Mouse (Mus musculus) megakaryocyte, embryonic 14.5 days (primary cell): ENCODE results near the gene Tkfc.

ENCODE experiments used
- FLI1 ChIP-seq: IDR thresholded peaks from 2 replicates; pipeline ENCODE4 v1.6.1; 2012; ENCODE audit warnings: low read length, inconsistent platforms, mixed read lengths
- GATA1 ChIP-seq: IDR thresholded peaks from 3 replicates; pipeline ENCODE4 v1.6.1; 2012; ENCODE audit warnings: mixed read lengths, low read length, inconsistent platforms, borderline replicate concordance

GRCm38 (mm10) chr19:10557430-10557829 lies 48.0 kb downstream of the Tkfc start:
- TF ChIP-seq GATA1: no peak
- no peak for TF ChIP-seq FLI1
